Mouse (Mus musculus): Measurements from ENCODE around the gene Fgf3.

Fgf3 gene

DNA sequence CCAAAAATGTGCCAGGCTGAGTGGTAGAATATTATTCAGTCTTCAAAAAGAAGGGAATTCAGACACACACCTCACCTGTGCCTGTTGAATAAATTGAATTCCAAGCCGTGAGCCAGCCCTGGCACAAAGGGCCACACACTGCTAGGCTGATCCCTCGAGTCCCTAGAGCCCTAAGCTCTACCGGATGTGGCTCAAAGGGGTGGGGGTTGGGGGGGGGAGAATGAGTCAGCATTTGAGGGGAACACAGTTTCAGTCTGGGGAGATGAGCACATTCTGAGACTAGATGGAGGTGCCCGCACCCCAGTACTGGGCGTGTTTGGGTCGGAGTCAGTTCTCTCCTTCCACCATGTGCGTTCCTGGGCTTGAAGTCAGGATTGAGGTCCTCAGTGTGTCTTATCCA, 19.3 kb downstream of the Fgf3 start:
- in situ Hi-C loops (cut with MboI; ENCODE audit: unreplicated experiment in 2 of 2), result no loop called here

DNA sequence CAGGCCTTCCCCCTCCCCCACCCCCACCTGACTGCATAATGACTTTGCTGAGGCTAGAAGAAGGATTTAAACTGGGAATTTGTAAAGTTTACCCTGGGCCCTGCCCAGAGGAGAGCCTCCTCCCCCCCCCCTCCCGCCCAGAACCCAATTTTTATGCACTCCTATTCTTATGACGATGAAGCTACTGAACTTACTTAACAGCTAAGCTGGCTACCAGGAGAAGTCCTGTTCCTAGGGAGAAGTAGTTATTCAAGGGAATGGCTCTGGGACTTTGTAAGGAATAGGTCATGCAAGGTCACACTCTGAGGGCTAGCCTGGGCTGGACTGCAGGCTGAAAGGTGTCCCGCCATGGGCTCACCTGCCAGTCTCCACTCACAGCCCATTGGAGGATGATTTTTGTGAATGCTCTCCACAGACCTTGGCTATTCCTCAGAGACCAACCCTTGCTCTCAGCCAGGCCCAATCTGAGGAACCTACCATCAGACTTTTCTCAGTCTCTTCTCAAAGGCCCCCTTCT, 20.0 kb downstream of the Fgf3 start:
- in situ Hi-C loops (cut with MboI; ENCODE audit: unreplicated experiment in 2 of 2), result no loop called here

DNA sequence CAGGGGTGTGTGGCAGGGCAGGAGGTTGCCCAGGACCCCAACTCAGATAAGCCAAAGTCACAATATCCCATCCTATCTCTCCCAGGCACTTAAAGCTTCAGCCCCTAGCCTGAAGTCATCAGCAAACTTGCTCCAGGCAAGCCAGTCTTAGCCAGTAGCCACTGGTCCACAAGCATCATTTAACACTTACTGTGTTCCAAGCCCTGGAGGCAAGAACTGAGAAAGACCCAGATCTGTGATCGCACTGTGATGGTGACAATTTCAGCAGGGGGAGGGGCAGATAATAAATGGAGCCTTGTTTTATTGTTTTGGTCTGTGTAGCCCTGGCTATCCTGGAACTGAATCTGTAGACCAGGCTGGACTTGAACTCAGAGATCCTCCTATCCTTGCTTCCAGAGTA, 20.8 kb downstream of the Fgf3 start:
- in situ Hi-C loops (cut with MboI; ENCODE audit: unreplicated experiment in 2 of 2), result no loop called here

DNA sequence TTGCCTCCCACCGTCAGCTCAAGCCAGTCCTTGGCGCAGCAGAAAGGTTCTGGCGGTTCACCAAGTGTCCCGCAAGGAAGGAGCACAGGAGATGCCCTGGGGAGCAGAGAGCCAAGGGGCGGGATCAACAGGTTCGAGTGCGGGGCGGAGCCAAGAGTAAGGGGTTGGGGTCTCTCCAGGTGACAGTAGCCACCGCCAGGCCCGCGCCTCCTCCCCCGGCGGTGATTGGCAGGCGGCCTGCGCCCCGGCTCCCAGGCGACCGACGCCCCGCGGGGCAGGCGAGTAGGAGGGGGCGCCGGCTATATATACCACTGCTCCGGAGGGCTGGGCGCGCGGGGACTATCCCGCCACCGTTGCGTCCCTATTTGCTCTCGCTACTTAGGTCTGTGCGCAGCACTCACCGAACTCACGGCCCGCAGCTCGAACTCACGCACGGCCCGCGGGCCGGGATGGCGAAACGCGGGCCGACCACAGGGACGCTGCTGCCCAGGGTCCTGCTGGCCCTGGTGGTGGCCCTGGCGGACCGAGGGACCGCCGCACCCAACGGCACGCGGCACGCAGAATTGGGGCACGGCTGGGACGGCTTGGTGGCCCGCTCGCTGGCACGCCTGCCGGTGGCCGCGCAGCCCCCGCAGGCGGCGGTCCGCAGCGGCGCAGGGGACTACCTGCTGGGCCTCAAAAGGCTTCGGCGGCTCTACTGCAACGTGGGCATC, 23.3 kb downstream of the Fgf3 start:
- in situ Hi-C loops (cut with MboI; ENCODE audit: unreplicated experiment in 2 of 2), result no loop called here

DNA sequence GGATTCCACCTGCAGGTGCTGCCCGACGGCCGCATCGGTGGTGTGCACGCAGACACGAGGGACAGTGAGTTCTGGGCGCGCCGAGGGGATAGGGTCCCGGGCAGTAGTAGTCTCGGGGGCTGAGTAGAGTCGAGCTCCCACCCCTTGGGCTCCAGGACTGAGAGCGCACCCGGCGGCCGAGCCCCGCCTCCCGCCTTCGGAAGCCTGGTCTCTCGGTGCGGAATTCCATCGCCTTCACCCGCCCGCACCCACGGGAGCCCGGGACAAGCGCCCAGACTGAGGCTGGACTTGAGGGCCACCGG, 23.8 kb downstream of the Fgf3 start:
- in situ Hi-C loops (cut with MboI; ENCODE audit: unreplicated experiment in 2 of 2), result no loop called here

DNA sequence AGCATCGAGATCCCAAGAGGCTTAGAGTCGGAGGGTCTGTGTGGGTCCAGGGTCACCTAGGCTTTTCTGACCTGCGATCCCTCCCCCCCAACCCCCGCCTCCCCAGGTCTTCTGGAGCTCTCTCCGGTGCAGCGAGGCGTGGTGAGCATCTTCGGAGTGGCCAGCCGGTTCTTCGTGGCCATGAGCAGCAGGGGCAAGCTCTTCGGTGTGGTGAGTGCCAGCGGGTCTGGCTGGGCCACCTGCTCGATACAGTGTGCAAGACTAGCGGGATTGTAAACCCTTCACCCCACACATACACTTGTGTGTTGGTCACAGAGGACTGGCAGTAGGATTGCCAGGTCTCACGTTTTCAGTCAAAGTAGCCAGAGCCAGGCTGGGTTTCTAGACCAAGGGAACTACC, 24.2 kb downstream of the Fgf3 start:
- in situ Hi-C loops (cut with MboI; ENCODE audit: unreplicated experiment in 2 of 2), result no loop called here

DNA sequence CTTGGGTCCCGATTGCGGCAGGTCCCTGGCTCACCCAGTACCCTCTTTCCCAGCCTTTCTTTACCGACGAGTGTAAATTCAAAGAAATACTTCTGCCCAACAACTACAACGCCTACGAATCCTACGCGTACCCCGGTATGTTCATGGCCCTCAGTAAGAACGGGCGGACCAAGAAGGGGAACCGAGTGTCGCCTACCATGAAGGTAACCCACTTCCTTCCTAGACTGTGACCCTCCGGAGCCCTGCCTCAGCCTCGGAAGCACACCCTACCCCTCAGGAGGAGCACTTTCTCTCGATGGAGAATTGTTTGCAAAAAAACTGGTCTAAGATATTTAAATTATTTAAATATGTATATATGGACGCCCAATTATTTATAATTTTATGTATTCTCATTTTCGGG, 24.8 kb downstream of the Fgf3 start:
- in situ Hi-C loops (cut with MboI; ENCODE audit: unreplicated experiment in 2 of 2), result no loop called here

DNA sequence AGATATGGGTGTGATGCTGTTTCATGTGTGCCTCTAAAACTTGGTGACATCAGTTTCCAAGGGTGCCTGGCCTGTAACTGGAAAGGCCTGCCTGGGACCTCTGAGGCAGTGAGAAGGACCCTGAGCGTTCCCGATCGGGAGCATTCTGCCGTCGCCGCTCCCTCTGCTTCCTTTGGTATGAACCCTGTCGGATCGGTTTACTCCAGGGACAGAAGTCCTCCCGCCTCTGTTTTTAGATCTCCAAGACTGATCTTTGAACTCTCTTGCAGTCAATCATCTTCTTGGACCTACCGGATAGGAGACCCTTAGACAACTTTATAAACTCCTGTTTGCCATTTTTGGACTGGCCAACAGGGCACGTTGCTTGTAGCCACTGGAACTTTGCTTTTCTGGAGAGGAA, 25.3 kb downstream of the Fgf3 start:
- in situ Hi-C loops (cut with MboI; ENCODE audit: unreplicated experiment in 2 of 2), result no loop called here

DNA sequence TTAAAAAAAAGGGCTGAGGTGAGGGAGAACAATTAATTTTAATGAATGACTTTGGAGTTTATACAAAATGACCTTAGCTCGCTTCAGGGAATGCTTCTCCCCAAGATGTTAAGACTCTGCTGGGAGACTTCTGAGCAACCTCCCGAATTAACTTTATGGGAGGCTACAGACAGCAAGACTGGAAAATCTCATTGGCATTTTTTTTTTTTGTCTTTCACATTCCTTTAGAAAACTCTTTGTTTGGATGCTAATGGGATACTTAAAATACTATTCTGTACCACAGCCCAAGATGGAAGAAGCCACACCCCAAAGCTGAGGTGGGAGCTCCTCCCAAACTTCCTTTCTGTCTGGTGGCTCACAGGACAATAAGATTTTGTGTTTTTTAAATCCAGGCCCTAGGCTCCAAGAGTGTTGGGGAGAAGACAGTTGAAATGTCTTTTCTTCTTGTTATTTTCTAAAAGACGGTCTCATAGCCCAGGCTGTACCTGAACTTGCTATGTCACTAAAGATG, 26.3 kb downstream of the Fgf3 start:
- in situ Hi-C loops (cut with MboI; ENCODE audit: unreplicated experiment in 2 of 2), result no loop called here

DNA sequence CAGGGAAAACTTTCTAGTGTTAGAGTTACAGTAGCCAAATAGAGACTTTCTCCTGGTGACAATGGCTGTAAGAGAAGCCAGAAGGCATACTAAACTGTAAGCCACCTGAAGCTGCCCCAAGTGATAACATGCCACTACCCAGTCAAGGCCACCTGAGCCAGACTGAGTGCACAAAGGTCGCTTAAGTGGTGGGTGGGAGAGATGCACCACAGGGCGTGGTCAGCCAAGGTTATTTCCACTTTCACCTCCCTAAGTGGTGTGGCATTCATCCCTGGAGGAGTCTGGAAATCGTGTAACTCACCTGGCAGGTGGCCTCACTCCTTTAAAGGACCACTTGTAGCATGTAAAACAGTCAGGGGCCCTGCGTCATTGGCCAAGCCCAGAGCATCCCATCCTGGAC, 29.3 kb downstream of the Fgf3 start:
- in situ Hi-C loops (cut with MboI; ENCODE audit: unreplicated experiment in 2 of 2), result no loop called here

DNA sequence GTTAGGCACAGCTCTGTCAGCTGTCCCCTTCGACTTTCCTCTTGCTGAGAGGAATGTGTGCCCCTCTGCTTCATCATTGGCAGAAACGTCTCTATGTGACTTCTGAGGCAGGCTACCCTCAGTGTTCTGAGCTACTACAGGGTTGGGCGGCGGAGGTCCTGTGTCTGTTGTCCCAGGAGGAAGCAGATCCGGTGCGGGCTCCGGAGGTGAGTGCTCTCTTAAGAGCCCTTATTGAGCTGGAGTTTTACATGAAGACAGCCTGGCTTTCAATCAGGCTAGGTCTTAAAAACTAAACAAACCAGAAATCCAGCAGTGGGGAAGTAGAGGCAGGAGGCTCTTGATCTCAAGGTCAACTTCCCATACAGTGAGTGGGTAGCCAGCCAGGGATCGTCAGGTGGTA, 29.7 kb downstream of the Fgf3 start:
- in situ Hi-C loops (cut with MboI; ENCODE audit: unreplicated experiment in 2 of 2), result no loop called here

DNA sequence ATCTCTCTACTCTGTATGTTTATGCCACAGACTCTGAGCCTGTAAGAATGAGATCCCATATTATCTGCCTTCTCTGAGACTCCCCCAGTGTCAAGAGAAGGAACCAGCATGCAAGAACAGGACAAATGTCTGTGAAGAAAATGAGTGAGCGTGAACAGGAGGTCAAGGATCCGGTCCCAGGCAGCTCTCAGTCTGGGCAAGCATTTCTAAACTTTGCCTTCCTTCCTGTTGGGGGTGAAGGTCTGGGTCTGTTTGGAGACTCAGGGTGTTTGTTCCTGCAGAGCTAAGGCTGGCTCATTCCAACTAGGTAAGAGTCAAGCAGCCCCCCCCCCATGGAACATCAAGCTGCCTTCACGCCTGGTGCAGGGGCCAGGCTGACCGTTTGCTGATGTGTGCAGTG, 34.5 kb downstream of the Fgf3 start:
- in situ Hi-C loops (cut with MboI; ENCODE audit: unreplicated experiment in 2 of 2), result no loop called here

DNA sequence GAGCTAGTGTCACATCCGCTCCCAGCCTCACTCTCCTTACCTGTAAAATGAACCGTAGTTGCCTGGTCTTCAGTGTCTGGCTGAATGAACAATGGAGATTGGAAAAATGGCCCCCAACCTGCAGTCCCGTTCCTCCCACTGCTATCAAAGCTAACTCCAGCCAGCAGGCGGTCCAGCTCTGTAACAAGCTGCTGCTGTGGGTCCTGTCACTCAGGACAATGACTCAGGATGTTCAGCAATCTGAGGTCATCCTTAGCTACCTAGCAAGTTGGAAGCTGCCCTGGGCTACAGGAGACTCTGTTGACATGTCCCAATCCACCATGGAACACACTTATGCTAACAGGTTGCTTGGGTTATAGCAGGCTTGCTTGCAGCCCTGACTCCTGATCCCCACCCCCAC, 35.3 kb downstream of the Fgf3 start:
- in situ Hi-C loops (cut with MboI; ENCODE audit: unreplicated experiment in 2 of 2), result no loop called here

DNA sequence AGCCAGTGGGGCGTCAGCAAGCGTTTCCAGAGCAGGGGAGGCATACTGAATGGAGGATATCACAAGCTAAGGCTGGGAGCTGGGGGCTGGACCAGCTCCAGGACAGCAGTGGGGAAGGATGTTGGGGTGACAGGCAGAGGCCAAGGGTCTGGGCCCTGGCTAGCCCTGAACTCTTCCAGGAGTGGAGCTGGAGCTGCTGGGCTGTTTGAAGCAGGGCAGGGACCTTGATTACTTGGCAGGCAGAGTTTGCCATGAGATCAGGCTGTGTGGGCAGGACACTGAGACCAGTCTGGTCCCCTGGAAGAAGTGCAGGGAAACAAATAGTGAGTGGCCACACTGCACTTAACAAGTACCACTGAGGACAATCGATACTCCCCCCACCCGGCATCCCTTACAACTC, 36.3 kb downstream of the Fgf3 start:
- in situ Hi-C loops (cut with MboI; ENCODE audit: unreplicated experiment in 2 of 2), result no loop called here

DNA sequence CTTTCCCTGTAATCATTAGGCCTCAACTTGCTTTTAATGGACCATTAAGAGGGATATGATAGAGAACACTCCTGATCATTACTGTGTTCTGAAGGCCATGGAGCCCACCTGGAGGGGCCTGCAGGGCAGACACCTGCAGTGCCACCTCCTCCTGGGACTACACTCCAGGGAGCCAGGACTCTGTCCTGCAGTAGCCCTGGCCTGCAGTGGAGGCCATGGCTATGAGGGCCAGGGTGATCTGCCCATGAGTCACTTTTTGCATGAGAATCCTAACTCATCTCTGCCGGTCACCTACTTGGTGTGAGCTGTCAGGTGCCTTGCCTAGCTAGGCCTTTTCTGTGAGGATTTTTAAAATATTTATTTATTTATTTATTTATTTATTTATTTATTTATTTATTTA, 40.5 kb downstream of the Fgf3 start:
- in situ Hi-C loops (cut with MboI; ENCODE audit: unreplicated experiment in 2 of 2), result no loop called here

DNA sequence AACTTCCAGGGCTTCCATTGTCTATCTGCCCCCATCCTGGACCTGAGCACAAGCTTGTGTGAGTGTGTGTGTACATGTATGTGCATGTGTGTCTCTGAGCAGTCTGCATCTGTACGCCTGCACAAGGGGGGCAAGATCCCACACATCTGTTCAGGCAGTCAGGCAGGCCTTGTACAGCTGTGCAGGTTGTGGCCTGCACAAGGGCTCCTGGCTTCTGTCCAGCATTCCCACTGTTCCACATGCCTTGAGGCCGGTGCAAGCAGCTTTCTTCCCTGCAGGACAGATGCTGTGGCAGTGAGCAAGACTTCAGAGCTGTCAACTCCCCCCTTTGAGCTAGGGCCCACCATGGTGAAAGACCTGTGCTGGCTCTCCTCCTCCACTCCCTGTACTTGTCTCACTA, 45.2 kb downstream of the Fgf3 start:
- in situ Hi-C loops (cut with MboI; ENCODE audit: unreplicated experiment in 2 of 2), result no loop called here

DNA sequence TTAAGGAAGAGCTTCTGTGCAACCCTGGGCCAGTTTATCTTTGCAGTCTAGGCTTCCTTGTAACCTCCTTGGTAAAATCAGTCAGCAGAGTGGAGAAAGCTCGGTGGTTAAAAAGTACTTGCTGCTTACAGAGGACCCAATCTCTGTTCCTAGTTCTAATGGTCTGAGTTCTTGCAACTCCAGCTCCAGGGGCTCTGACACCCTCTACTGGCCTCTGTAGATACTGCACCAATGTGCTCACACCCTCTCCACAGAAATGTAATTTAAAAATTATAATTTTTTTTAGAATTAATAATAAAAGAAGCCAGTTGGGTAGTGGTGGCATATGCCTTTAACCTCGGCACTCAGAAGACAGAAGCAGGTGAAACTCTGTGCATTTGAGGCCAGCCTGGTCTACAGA, 49.8 kb downstream of the Fgf3 start:
- in situ Hi-C loops (cut with MboI; ENCODE audit: unreplicated experiment in 2 of 2), result no loop called here

DNA sequence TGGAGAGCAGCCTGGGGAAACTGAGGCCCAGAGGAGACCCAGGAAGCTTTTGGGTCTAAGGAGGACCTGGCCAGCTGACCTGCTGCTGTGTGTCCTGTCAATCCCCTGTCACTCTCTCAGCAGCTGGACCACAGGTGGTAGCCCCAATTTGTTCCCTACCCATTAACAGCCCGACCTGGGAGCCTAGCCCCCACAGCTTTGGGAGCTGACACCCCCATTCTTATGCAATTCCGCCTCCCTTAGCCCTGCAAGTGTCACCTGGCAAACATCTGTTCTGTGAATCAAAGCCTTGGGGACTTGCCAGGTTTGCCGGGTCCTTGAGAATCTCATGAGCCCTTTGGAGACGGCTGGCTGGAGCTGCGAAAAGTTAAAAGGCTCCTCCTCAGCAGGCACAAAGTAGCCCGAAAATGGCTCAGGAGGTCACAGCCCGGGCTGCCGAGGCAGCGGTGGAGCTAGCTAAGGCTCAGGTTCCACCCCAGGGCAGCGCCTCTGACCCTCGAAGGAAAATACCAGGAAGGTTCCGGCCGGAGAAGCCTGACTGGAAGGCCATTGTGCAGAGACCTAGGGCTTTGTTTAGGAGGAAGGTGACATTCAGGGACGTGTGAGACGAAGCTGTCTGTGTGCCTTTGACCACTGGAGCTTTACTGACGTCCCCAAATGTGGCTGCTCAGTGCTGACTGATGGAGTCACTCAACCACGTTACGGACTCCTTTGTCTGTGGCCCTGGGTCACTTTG, 50.8 kb downstream of the Fgf3 start:
- in situ Hi-C loops (cut with MboI; ENCODE audit: unreplicated experiment in 2 of 2), result no loop called here

DNA sequence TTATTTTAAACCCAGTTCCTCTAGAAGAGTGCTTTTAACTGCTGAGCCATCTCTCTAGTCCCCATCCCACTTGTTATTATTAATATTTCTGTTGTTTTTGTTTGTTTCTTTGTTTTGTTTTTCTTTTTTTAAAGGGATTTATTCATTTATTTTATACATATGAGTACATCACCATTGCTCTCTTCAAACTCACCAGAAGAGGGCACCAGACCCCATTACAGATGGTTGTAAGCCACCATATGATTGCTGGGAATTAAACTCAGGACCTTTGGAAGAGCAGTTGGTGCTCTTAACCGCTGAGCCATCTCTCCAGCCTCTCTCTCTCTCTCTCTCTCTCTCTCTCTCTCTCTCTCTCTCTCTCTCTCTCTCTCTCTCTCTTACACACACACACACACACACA, 52.8 kb downstream of the Fgf3 start:
- in situ Hi-C loops (cut with MboI; ENCODE audit: unreplicated experiment in 2 of 2), result loop anchor here (5.0 to 10.0 kb wide), 2 partner anchors 308 to 676 kb away; partner anchors contain the start of gene Fadd (in 1 of the 2)

DNA sequence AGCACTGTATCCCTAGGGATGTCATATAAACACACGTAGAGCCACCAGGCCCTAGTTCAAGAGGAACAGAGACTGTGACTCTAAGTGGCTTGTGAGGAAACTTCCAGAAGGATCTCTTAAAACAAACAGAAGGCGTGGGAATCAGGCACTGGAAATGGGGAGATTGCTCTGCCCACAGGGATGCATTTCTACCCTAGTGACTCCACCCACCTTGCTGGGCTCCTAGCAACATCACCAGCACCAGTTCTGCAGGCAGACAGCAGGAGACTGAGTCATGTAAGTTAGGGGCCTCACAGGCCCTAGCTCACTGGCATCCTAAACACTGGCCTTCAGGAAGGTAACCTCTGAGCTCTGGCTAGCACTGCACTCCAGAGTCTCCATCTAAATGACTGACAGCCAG, 54.0 kb downstream of the Fgf3 start:
- in situ Hi-C loops (cut with MboI; ENCODE audit: unreplicated experiment in 2 of 2), result loop anchor here (5.0 to 10.0 kb wide), 2 partner anchors 310 to 677 kb away; partner anchors contain the start of gene Fadd (in 1 of the 2)

DNA sequence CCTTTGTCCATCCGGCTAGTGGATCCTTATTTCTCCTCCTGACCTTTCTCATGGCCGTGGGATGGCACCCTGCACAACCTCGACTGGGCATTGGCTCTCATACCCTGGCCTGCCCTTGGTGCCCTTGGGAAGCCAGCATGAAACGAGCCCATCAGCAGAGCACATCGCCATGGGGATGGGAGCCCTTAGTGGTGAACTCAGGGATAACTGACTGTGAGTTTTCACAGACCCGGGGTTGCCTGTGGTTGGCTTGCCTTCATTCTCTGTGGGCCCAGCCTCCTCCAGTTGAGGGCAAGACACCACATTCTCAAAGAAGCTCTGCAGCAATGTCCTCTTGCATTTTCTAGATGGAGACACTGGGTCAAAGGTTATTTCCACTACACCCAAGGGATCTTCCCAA, 54.4 kb downstream of the Fgf3 start:
- in situ Hi-C loops (cut with MboI; ENCODE audit: unreplicated experiment in 2 of 2), result loop anchor here (5.0 to 10.0 kb wide), 2 partner anchors 310 to 678 kb away; partner anchors contain the start of gene Fadd (in 1 of the 2)

All from v-Abl transformed pro-B cells (cell line).